Mouse (Mus musculus) Patski (cell line): ENCODE measurements at regions not wholly inside any gene's neighbourhood (a gene's known extent, or its start where the extent isn't known, plus 50 kb on each side); places are given as distances from the start of the nearest gene placed in this dataset.

Experiments
- ATAC-seq: fragments of 100-300 bp; one replicate; pipeline ENCODE4 v1.8.0; 2021
- CTCF ChIA-PET: fragments of 350-600 bp; sonication (Branson Sonifier 250); formaldehyde crosslinking; loops from one replicate; lab custom pipeline; 2022; ENCODE audit warnings: inconsistent platforms; lab: Charles Lee
- POLR2A ChIA-PET: fragments of 350-600 bp; sonication (Branson Sonifier 250); formaldehyde crosslinking; loops from one replicate; lab custom pipeline; 2022; ENCODE audit warnings: antibody characterized with exemption, inconsistent platforms; lab: Charles Lee
- DNase-seq: peaks from one replicate; pipeline ENCODE4 v3.0.0-alpha.2; 2011; ENCODE audit warnings: low read depth, low spot score
- H3K27me3 ChIP-seq: fragments of 371-371 bp; one replicate; pipeline ENCODE4 v1.5.1; 2021
- CTCF ChIP-seq: fragments of 100-300 bp; IDR thresholded peaks from one replicate; pipeline ENCODE4 v1.5.1; 2021
- in situ Hi-C: fragments of 300-500 bp; cut with MboI; formaldehyde crosslinking; loops from 3 replicates; pipeline ENCODE4 v1.11.1; 2018; ENCODE audit warnings: low pct_unique_long_range_greater_than_20kb, mixed read lengths

DNA sequence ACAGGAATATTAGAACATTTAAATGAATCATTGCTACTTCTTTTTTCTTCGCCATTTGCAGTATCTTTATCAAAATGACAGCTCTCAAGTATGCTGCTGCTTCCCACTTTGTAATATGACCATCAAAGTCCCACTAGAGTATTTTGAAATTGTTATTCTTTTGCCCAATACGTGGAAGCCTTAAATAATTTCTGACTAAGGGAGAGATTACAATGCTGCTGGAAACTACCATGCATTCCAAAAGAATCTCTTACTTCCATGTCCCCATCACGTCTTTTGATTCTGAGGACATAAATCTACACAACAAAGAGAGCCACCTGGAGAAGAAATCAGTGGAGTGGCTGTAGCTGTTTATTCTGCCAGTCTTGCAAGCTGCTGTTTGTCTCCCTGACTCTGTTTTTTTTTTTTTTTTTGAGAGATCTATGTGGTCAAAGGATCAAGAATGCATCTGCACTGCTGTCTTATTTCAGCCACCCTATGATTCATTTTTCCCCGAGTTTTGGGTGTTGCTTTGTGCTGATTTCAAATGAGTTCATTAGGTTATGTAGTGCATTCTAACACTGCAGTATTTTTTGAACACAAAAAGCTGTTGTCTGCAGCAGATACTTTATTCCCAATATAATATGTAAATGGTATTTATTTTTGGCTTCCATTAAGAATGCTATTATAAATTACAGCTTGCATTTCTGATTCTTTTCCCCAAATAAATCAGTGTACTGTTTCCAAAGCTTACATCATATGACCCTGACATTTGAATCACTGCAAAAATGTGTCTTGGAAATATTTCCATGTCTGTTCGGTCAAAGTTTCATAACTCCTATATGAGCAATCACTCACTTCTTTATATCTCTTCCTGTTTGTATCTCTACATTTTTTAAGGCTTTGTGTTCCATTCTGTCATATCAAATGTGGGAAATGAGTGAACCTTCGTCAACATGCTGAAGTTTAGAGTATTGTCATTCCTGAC lies 53.1 kb upstream of the Trim52 start:
- DNase-seq (no peak), ATAC-seq (no peak)
- in situ Hi-C loops = no loop called here
- CTCF ChIA-PET = interaction anchor here (1.2 kb wide), 1 partner anchor 16 kb away, joined by 3 read pairs; no protein-coding TSS in a partner anchor
- no peak for TF ChIP-seq CTCF
- POLR2A ChIA-PET = no interaction called here
- peaks cover 11% of the 10 kb centered on the region for H3K27me3 ChIP-seq
